In the genomic region with DNA sequence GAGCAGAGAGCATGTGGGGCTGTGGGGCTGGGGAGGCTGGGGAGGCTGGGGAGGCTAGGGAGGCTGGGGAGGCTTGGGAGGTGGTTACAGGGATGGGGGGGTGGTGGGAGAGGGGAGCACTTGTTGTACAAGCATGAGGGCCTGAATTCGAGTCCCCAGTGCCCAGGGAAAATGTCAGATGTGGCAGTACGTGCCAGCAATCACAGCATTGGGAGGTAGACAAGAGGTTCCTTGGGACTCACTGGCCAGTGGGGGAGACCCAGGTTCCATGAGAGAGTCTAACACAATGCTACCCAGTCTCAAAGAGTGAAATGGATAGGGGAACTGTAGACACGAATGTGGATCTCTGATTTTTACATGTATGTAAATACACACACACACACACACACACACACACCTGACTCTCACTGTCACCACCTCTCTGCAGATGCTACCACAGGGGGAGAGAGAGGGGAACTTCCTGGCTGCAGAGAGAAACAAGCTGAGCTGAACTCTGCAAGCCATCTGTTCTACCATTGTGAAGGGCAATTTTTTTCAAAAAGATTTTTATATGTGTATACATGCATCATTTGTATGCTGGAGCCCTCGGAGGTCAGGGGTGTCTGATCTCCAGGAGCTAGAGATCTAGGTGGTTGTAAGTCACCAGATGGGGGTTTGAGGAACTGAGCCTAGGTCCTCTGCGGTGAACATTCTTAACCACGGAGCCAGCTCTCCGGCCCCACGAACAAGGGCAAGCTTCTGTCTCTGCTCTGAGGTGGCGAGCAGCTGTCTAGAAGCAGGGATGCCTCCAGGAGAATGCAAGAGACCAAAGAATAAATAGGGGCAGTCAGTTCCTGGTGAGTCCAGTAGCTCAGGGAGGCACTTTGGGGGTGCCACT, we compare ENCODE assay signal across 12 mouse cellular contexts. TPM values are rescaled to one million over a fixed set of nuclear protein-coding genes. Genes with fewer than 3 reads are reported as not detected.
DNase-seq lines count a peak whose midpoint lies in the region; ATAC-seq lines count a peak whose summit lies in the region.
"Had no signal": no experiment of that assay in that cellular context is flagged by ENCODE, and none has a peak within 500 bp of the region (broad histone marks: within the 10 kb centered on the region; RNA-seq: fewer than 3 reads in every experiment).

No protein-coding gene starts in this region.

- no peaks in the 10 kb centered on the region for H3K27me3 ChIP-seq in forebrain, embryonic 10.5 days (ENCODE audit: poor library complexity, severe bottlenecking)
- no peaks in the 10 kb centered on the region for H3K27me3 ChIP-seq in forebrain, embryonic 15.5 days
- H3K27me3 ChIP-seq in embryonic facial prominence, embryonic 14.5 days (replicated peaks; ENCODE audit: control insufficient read depth, insufficient read depth, low read length), result no peaks in the 10 kb centered on the region
- H3K27me3 ChIP-seq: heart, embryonic 15.5 days; midbrain, embryonic 12.5 days had no signal

- no peaks in the 10 kb centered on the region for H3K9me3 ChIP-seq in forebrain, embryonic 10.5 days
- H3K9me3 ChIP-seq in forebrain, embryonic 15.5 days, result no peaks in the 10 kb centered on the region
- H3K9me3 ChIP-seq in embryonic facial prominence, embryonic 14.5 days (ENCODE audit: control insufficient read depth, low read length), result no peaks in the 10 kb centered on the region
- H3K9me3 ChIP-seq: heart, embryonic 15.5 days; midbrain, embryonic 12.5 days had no signal

- no peak overlapping the region for H3K9ac ChIP-seq in forebrain, embryonic 15.5 days (replicated peaks)
- H3K9ac ChIP-seq in embryonic facial prominence, embryonic 14.5 days (ENCODE audit: low read depth, low read length), result peak overlapping the region; percentile 52
- H3K9ac ChIP-seq: heart, embryonic 15.5 days; midbrain, embryonic 12.5 days had no signal

- no peak overlapping the region for H3K4me2 ChIP-seq in forebrain, embryonic 15.5 days (replicated peaks)
- H3K4me2 ChIP-seq in embryonic facial prominence, embryonic 14.5 days (ENCODE audit: low read depth, low read length), result peak overlapping the region; percentile 31; the same call in 1 of the 2 replicates
- H3K4me2 ChIP-seq: heart, embryonic 15.5 days; midbrain, embryonic 12.5 days had no signal

- no peak overlapping the region for H3K4me3 ChIP-seq in forebrain, embryonic 10.5 days
- H3K4me3 ChIP-seq in forebrain, embryonic 15.5 days, result no peak overlapping the region
- no peak overlapping the region for H3K4me3 ChIP-seq in embryonic facial prominence, embryonic 14.5 days (ENCODE audit: low read depth, low read length)
- H3K4me3 ChIP-seq: heart, embryonic 15.5 days; midbrain, embryonic 12.5 days had no signal

- 81% methylated on average over 9 of the region's 9 CpGs for WGBS in forebrain, embryonic 10.5 days
- WGBS in forebrain, embryonic 15.5 days, result 85% methylated on average over 9 of the region's 9 CpGs
- WGBS in embryonic facial prominence, embryonic 14.5 days, result 61% methylated on average over 9 of the region's 9 CpGs

- no peak for ATAC-seq in forebrain, embryonic 15.5 days (replicated peaks)
- no peak; the same call in 1 of the 2 replicates for ATAC-seq in embryonic facial prominence, embryonic 14.5 days (ENCODE audit: low read depth)

- intact Hi-C loops in left cerebral cortex, postnatal 25 days (cut with DNase I), result no loop called here

- H3K36me3 ChIP-seq in forebrain, embryonic 10.5 days (replicated peaks), result peaks cover 27% of the 10 kb centered on the region
- H3K36me3 ChIP-seq in forebrain, embryonic 15.5 days, result no peaks in the 10 kb centered on the region
- no peaks in the 10 kb centered on the region for H3K36me3 ChIP-seq in embryonic facial prominence, embryonic 14.5 days (ENCODE audit: control insufficient read depth, insufficient read depth, low read length)
- H3K36me3 ChIP-seq: heart, embryonic 15.5 days had no signal

- H3K4me1 ChIP-seq in forebrain, embryonic 10.5 days, result peaks cover 23% of the 10 kb centered on the region
- peaks cover 18% of the 10 kb centered on the region for H3K4me1 ChIP-seq in forebrain, embryonic 15.5 days
- H3K4me1 ChIP-seq in embryonic facial prominence, embryonic 14.5 days (ENCODE audit: control insufficient read depth, insufficient read depth, low read length), result peaks cover 18% of the 10 kb centered on the region

- no peak for DNase-seq in forebrain, embryonic 10.5 days (ENCODE audit: extremely low spot score, low spot score)
- DNase-seq in A20 (ENCODE audit: low read depth, low spot score), result peak; percentile 92
- no peak for DNase-seq in embryonic facial prominence, embryonic 14.5 days (ENCODE audit: low spot score)
- DNase-seq in natural killer cell, adult 2 months (ENCODE audit: low spot score in 2 of 2), result peak; percentile 61 to 77
- DNase-seq in gastrocnemius, adult 18-20 months (ENCODE audit: low spot score), result no peak
- no peak for DNase-seq in left cerebral cortex, postnatal 25 days (ENCODE audit: low spot score in 2 of 2)
- no peak for DNase-seq in kidney, postnatal 14 days
- DNase-seq: adrenal gland, postnatal 36 days; right cerebral cortex, postnatal 4 days had no signal

- 0 out of 2 replicates have a peak overlapping the region, but pooled peaks have one; percentile 37 for H3K27ac ChIP-seq in forebrain, embryonic 10.5 days
- no peak overlapping the region for H3K27ac ChIP-seq in forebrain, embryonic 15.5 days (replicated peaks)
- peak overlapping the region; percentile 68 for H3K27ac ChIP-seq in embryonic facial prominence, embryonic 14.5 days (replicated peaks; ENCODE audit: low read depth, low read length)
- H3K27ac ChIP-seq: heart, embryonic 15.5 days; midbrain, embryonic 12.5 days had no signal

RNA-seq across cellular contexts. Expression of gene Hvcn1, which starts 28.0 kb away (rescaled TPM):
- 13.7 and 14.7 TPM in 2 replicates for polyA plus RNA-seq in forebrain, embryonic 10.5 days (2016; fragmentation: Nextera tagmentation; extraction: Ambion mirVana)
- polyA plus RNA-seq in forebrain, embryonic 15.5 days (2015; fragmentation: Nextera tagmentation; extraction: Ambion mirVana), result 1.4 and 1.6 TPM in 2 replicates
- polyA plus RNA-seq in embryonic facial prominence, embryonic 14.5 days (2014; fragmentation: Nextera tagmentation; extraction: Ambion mirVana), result 7.9 and 12.3 TPM in 2 replicates
- total RNA-seq in gastrocnemius, adult 18-20 months (2021), result 1 to 10 TPM in 1 of 2 experiments, under 1 TPM in 1; 0.80 to 1.2 TPM
- total RNA-seq in left cerebral cortex, postnatal 25 days (2021), result 1 to 10 TPM; 1.8 to 3.8 TPM

RNA-seq across cellular contexts. Expression of gene Tctn1, which starts 29.7 kb away (rescaled TPM):
- polyA plus RNA-seq in forebrain, embryonic 10.5 days (2016; fragmentation: Nextera tagmentation; extraction: Ambion mirVana), result 5.8 and 6.2 TPM in 2 replicates
- 4.2 and 4.5 TPM in 2 replicates for polyA plus RNA-seq in forebrain, embryonic 15.5 days (2015; fragmentation: Nextera tagmentation; extraction: Ambion mirVana)
- 5.1 and 7.3 TPM in 2 replicates for polyA plus RNA-seq in embryonic facial prominence, embryonic 14.5 days (2014; fragmentation: Nextera tagmentation; extraction: Ambion mirVana)
- total RNA-seq in gastrocnemius, adult 18-20 months (2021), result 1 to 10 TPM; 1.3 to 2.0 TPM
- 10 to 100 TPM in 1 of 2 experiments, 1 to 10 TPM in 1; 9.7 to 12.9 TPM for total RNA-seq in left cerebral cortex, postnatal 25 days (2021)

RNA-seq across cellular contexts. Expression of gene Pptc7, which starts 49.6 kb away (rescaled TPM):
- polyA plus RNA-seq in forebrain, embryonic 10.5 days (2016; fragmentation: Nextera tagmentation; extraction: Ambion mirVana), result 8.3 and 9.0 TPM in 2 replicates
- polyA plus RNA-seq in forebrain, embryonic 15.5 days (2015; fragmentation: Nextera tagmentation; extraction: Ambion mirVana), result 8.2 and 8.3 TPM in 2 replicates
- 7.9 and 8.1 TPM in 2 replicates for polyA plus RNA-seq in embryonic facial prominence, embryonic 14.5 days (2014; fragmentation: Nextera tagmentation; extraction: Ambion mirVana)
- total RNA-seq in gastrocnemius, adult 18-20 months (2021), result 10 to 100 TPM; 91.6 to 96.4 TPM
- total RNA-seq in left cerebral cortex, postnatal 25 days (2021), result 10 to 100 TPM; 36.7 to 43.8 TPM

Comparison
In these comparisons a context has a peak if more than half of its experiments do, and no peak if none do; other contexts are left out.
1. DNase-seq: peak in A20 (single experiment) and natural killer cell, adult 2 months (2 of 2); none in forebrain, embryonic 10.5 days (single experiment), embryonic facial prominence, embryonic 14.5 days (single experiment), gastrocnemius, adult 18-20 months (single experiment), left cerebral cortex, postnatal 25 days (0 of 2) and kidney, postnatal 14 days (single experiment).